ENCODE assay signal across 9 mouse cellular contexts in genomic region chr16:93973554-93973953, GRCm38 (mm10). TPM values are rescaled to one million over a fixed set of nuclear protein-coding genes. Genes with fewer than 3 reads are reported as not detected.
DNase-seq lines count a peak whose midpoint lies in the region; ATAC-seq lines count a peak whose summit lies in the region.
"Had no signal": no experiment of that assay in that cellular context is flagged by ENCODE, and none has a peak within 500 bp of the region (broad histone marks: within the 10 kb centered on the region; RNA-seq: fewer than 3 reads in every experiment).

No protein-coding gene starts in this region.

- peak overlapping the region; percentile 49 for H3K4me2 ChIP-seq in intestine, embryonic 16.5 days (ENCODE audit: low read depth, low read length)
- H3K4me2 ChIP-seq in midbrain, embryonic 13.5 days (replicated peaks): peak overlapping the region; percentile 36

- H3K27me3 ChIP-seq in heart, embryonic 10.5 days (ENCODE audit: insufficient read depth, poor library complexity, severe bottlenecking): peaks cover 15% of the 10 kb centered on the region; the same call in 1 of the 2 replicates
- H3K27me3 ChIP-seq in intestine, embryonic 16.5 days (replicated peaks; ENCODE audit: control insufficient read depth, insufficient read depth, low read length): no peaks in the 10 kb centered on the region
- 0 out of 2 replicates have a peak, but pooled peaks cover 3% of the 10 kb centered on the region for H3K27me3 ChIP-seq in midbrain, embryonic 13.5 days
- H3K27me3 ChIP-seq: Patski had no signal

- peak overlapping the region; percentile 57 for H3K4me3 ChIP-seq in heart, embryonic 10.5 days
- peak overlapping the region; percentile 27 for H3K4me3 ChIP-seq in intestine, embryonic 16.5 days (ENCODE audit: low read length)
- H3K4me3 ChIP-seq in midbrain, embryonic 13.5 days (replicated peaks): peak overlapping the region; percentile 5; the same call in 1 of the 2 replicates

- no peaks in the 10 kb centered on the region for H3K36me3 ChIP-seq in heart, embryonic 10.5 days
- H3K36me3 ChIP-seq in intestine, embryonic 16.5 days (ENCODE audit: control insufficient read depth, insufficient read depth, low read length): no peaks in the 10 kb centered on the region
- H3K36me3 ChIP-seq in midbrain, embryonic 13.5 days: no peaks in the 10 kb centered on the region

- 0 out of 2 replicates have a peak overlapping the region, but pooled peaks have one; percentile 30 for H3K9ac ChIP-seq in intestine, embryonic 16.5 days (ENCODE audit: low read depth, low read length)
- H3K9ac ChIP-seq in midbrain, embryonic 13.5 days (replicated peaks): no peak overlapping the region

- ATAC-seq in intestine, embryonic 16.5 days: peak; percentile 46; the same call in 1 of the 2 replicates
- no peak for ATAC-seq in midbrain, embryonic 13.5 days
- no peak for ATAC-seq in frontal cortex, adult (ENCODE audit: low TSS enrichment)
- ATAC-seq: Patski had no signal

- DNase-seq in heart, embryonic 10.5 days (ENCODE audit: low spot score): peak; percentile 80
- DNase-seq in heart, adult 9 months (ENCODE audit: low spot score in 2 of 2): no peak
- peak; percentile 35 for DNase-seq in embryo, embryonic 9.5 days (ENCODE audit: extremely low spot score)
- peak; percentile 83 for DNase-seq in thymus, postnatal 4 days
- no peak for DNase-seq in frontal cortex, postnatal 25 days (ENCODE audit: low spot score in 2 of 2)

- WGBS in heart, embryonic 10.5 days: 47% methylated on average over 5 of the region's 5 CpGs
- 47% methylated on average over 5 of the region's 5 CpGs for WGBS in intestine, embryonic 16.5 days
- 46% methylated on average over 5 of the region's 5 CpGs for WGBS in midbrain, embryonic 13.5 days

- H3K27ac ChIP-seq in heart, embryonic 10.5 days: peak overlapping the region; percentile 70
- no peak overlapping the region for H3K27ac ChIP-seq in intestine, embryonic 16.5 days (ENCODE audit: low read length)
- H3K27ac ChIP-seq in midbrain, embryonic 13.5 days: no peak overlapping the region

- H3K4me1 ChIP-seq in heart, embryonic 10.5 days: peaks cover 12% of the 10 kb centered on the region
- no peaks in the 10 kb centered on the region for H3K4me1 ChIP-seq in intestine, embryonic 16.5 days (ENCODE audit: control insufficient read depth, insufficient read depth, low read length)
- H3K4me1 ChIP-seq in midbrain, embryonic 13.5 days (replicated peaks): no peaks in the 10 kb centered on the region; the same call in 1 of the 2 replicates

- H3K9me3 ChIP-seq in heart, embryonic 10.5 days: no peaks in the 10 kb centered on the region
- H3K9me3 ChIP-seq in intestine, embryonic 16.5 days (ENCODE audit: control insufficient read depth, low read length): no peaks in the 10 kb centered on the region
- H3K9me3 ChIP-seq in midbrain, embryonic 13.5 days: no peaks in the 10 kb centered on the region

RNA-seq across cellular contexts. Expression of gene Cldn14, which starts 35.1 kb away (rescaled TPM):
- not detected in 2 replicates for polyA plus RNA-seq in heart, embryonic 10.5 days (2016; fragmentation: Nextera tagmentation; extraction: Ambion mirVana)
- polyA plus RNA-seq in intestine, embryonic 16.5 days (2015; fragmentation: Nextera tagmentation; extraction: Ambion mirVana): 0.58 and 0.61 TPM in 2 replicates
- not detected in 2 replicates for polyA plus RNA-seq in midbrain, embryonic 13.5 days (2015; fragmentation: Nextera tagmentation; extraction: Ambion mirVana)
- polyA plus RNA-seq: Patski had no signal

Comparison
In these comparisons a context has a peak if more than half of its experiments do, and no peak if none do; other contexts are left out.
1. DNase-seq: peak in heart, embryonic 10.5 days (single experiment), embryo, embryonic 9.5 days (single experiment) and thymus, postnatal 4 days (single experiment); none in heart, adult 9 months (0 of 2) and frontal cortex, postnatal 25 days (0 of 2).
2. H3K4me3 ChIP-seq: peak in every context shown above with its lines; median percentile 57 in heart, embryonic 10.5 days; 27 in intestine, embryonic 16.5 days; 5 in midbrain, embryonic 13.5 days.